Mouse (Mus musculus) kidney, embryonic 16.5 days (tissue): ENCODE results near the gene Ctnna2. TPM values are rescaled to one million over a fixed set of nuclear protein-coding genes. Genes with fewer than 3 reads are reported as not detected.

Experiments used
- ATAC-seq: fragments of 200-750 bp; cut with Nextera tagmentation; 2 replicates; pipeline ENCODE4 v1.8.0; 2017; ENCODE audit warnings: moderate TSS enrichment; ENCODE audit not compliant: low FRiP score, low TSS enrichment
- H3K27ac ChIP-seq: fragments of 300-500 bp; sonication (generic); 2 replicates; pipeline ENCODE4 v1.5.1; 2014; ENCODE audit warnings: low read length
- H3K27me3 ChIP-seq: fragments of 300-500 bp; sonication (generic); 2 replicates; pipeline ENCODE4 v1.6.1; 2014; ENCODE audit warnings: low read length, control low read depth, mixed read lengths; ENCODE audit not compliant: insufficient read depth
- H3K36me3 ChIP-seq: fragments of 300-500 bp; sonication (generic); 2 replicates; pipeline ENCODE4 v1.6.1; 2014; ENCODE audit warnings: low read length, control low read depth, mixed read lengths; ENCODE audit not compliant: insufficient read depth
- H3K4me1 ChIP-seq: fragments of 300-500 bp; sonication (generic); 2 replicates; pipeline ENCODE4 v1.6.1; 2014; ENCODE audit warnings: low read length, control low read depth, mixed read lengths; ENCODE audit not compliant: insufficient read depth
- H3K4me2 ChIP-seq: fragments of 300-500 bp; sonication (generic); replicated peaks from 2 replicates; pipeline ENCODE4 v1.6.1; 2014; ENCODE audit warnings: low read depth, low read length
- H3K4me3 ChIP-seq: fragments of 300-500 bp; sonication (generic); 2 replicates; pipeline ENCODE4 v1.5.1; 2014; ENCODE audit warnings: mild to moderate bottlenecking, low read length
- H3K9ac ChIP-seq: fragments of 300-500 bp; sonication (generic); replicated peaks from 2 replicates; pipeline ENCODE4 v1.6.1; 2014; ENCODE audit warnings: low read length
- H3K9me3 ChIP-seq: fragments of 300-500 bp; sonication (generic); 2 replicates; pipeline ENCODE4 v1.6.1; 2016; ENCODE audit warnings: low read length, control low read depth
- WGBS: fragments of 180-500 bp; shearing (Covaris S2); extraction: QIAGEN DNeasy Blood & Tissue Kit; methylation state at CpG from one replicate; pipeline ENCODE4 v1.1.7; 2014; 5-methylcytosine and 5-hydroxymethylcytosine counted together
- polyA plus RNA-seq: library from polyadenylated mRNA; unstranded; fragments of >200 nt; fragmentation: Nextera tagmentation; extraction: Ambion mirVana; gene quantifications from 2 replicates; pipeline ENCODE4 v1.2.1, GENCODE M21; 2015

The Ctnna2 gene
- polyA plus RNA-seq, 1 experiment from 2014 or later = 0.91 TPM

GRCm38 (mm10) chr6:77421564-77422139, 557.8 kb downstream of the Ctnna2 start:
- Histone ChIP-seq H3K4me3 (no peak overlapping the region), H3K4me2 (no peak overlapping the region), H3K9me3 (no peaks in the 10 kb centered on the region), H3K9ac (no peak overlapping the region), H3K27ac (no peak overlapping the region), H3K36me3 (no peaks in the 10 kb centered on the region), H3K4me1 (no peaks in the 10 kb centered on the region), H3K27me3 (no peaks in the 10 kb centered on the region)
- ATAC-seq = no peak
- 68% methylated on average over 3 of the region's 3 CpGs for WGBS

GRCm38 (mm10) chr6:77416999-77417398, 562.5 kb downstream of the Ctnna2 start:
- Histone ChIP-seq H3K4me1 (no peaks in the 10 kb centered on the region), H3K27me3 (no peaks in the 10 kb centered on the region), H3K4me3 (no peak overlapping the region), H3K9ac (no peak overlapping the region), H3K4me2 (no peak overlapping the region), H3K36me3 (no peaks in the 10 kb centered on the region), H3K9me3 (no peaks in the 10 kb centered on the region), H3K27ac (no peak overlapping the region)
- no peak for ATAC-seq
- 64% methylated on average over 1 of the region's 1 CpGs for WGBS

GRCm38 (mm10) chr6:77413530-77413929, 566.0 kb downstream of the Ctnna2 start:
- WGBS = 81% methylated on average over 1 of the region's 1 CpGs
- Histone ChIP-seq H3K27me3 (no peaks in the 10 kb centered on the region), H3K9me3 (no peaks in the 10 kb centered on the region), H3K4me1 (no peaks in the 10 kb centered on the region), H3K36me3 (no peaks in the 10 kb centered on the region), H3K4me2 (no peak overlapping the region), H3K27ac (no peak overlapping the region), H3K9ac (no peak overlapping the region), H3K4me3 (no peak overlapping the region)
- no peak for ATAC-seq

- no peaks in the 10 kb centered on the region for H3K9me3 ChIP-seq
- H3K27ac ChIP-seq = no peak overlapping the region
- H3K9ac ChIP-seq = no peak overlapping the region
- no peak overlapping the region for H3K4me2 ChIP-seq
- no peaks in the 10 kb centered on the region for H3K4me1 ChIP-seq
- WGBS = 75% methylated on average over 5 of the region's 5 CpGs
- ATAC-seq = no peak
- H3K4me3 ChIP-seq = no peak overlapping the region
- no peaks in the 10 kb centered on the region for H3K27me3 ChIP-seq
- H3K36me3 ChIP-seq = no peaks in the 10 kb centered on the region
Measured at GRCm38 (mm10) chr6:77408481-77408880, 571.0 kb downstream of the Ctnna2 start.

GRCm38 (mm10) chr6:77400751-77401150, 578.7 kb downstream of the Ctnna2 start:
- Histone ChIP-seq H3K9me3 (no peaks in the 10 kb centered on the region), H3K4me1 (no peaks in the 10 kb centered on the region), H3K9ac (no peak overlapping the region), H3K4me2 (no peak overlapping the region), H3K4me3 (no peak overlapping the region), H3K36me3 (no peaks in the 10 kb centered on the region), H3K27me3 (no peaks in the 10 kb centered on the region), H3K27ac (no peak overlapping the region)
- 78% methylated on average over 6 of the region's 6 CpGs for WGBS
- ATAC-seq = no peak

- no peak overlapping the region for H3K4me2 ChIP-seq
- no peak overlapping the region for H3K4me3 ChIP-seq
- H3K36me3 ChIP-seq = no peaks in the 10 kb centered on the region
- no peak overlapping the region for H3K9ac ChIP-seq
- no peaks in the 10 kb centered on the region for H3K4me1 ChIP-seq
- no peak for ATAC-seq
- H3K9me3 ChIP-seq = no peaks in the 10 kb centered on the region
- H3K27me3 ChIP-seq = no peaks in the 10 kb centered on the region
- no peak overlapping the region for H3K27ac ChIP-seq
- 86% methylated on average over 1 of the region's 1 CpGs for WGBS
Measured at GRCm38 (mm10) chr6:77391663-77392062, 587.8 kb downstream of the Ctnna2 start.

GRCm38 (mm10) chr6:77381309-77381708, 598.2 kb downstream of the Ctnna2 start:
- no peaks in the 10 kb centered on the region for H3K27me3 ChIP-seq
- ATAC-seq = no peak
- no peaks in the 10 kb centered on the region for H3K9me3 ChIP-seq
- no peaks in the 10 kb centered on the region for H3K4me1 ChIP-seq
- H3K27ac ChIP-seq = no peak overlapping the region
- no peak overlapping the region for H3K9ac ChIP-seq
- no peak overlapping the region for H3K4me2 ChIP-seq
- no peak overlapping the region for H3K4me3 ChIP-seq
- H3K36me3 ChIP-seq = no peaks in the 10 kb centered on the region

- Histone ChIP-seq H3K9ac (no peak overlapping the region), H3K4me2 (no peak overlapping the region), H3K36me3 (no peaks in the 10 kb centered on the region), H3K27me3 (no peaks in the 10 kb centered on the region), H3K4me3 (no peak overlapping the region), H3K4me1 (no peaks in the 10 kb centered on the region), H3K9me3 (no peaks in the 10 kb centered on the region), H3K27ac (no peak overlapping the region)
- no peak for ATAC-seq
- WGBS = 57% methylated on average over 5 of the region's 5 CpGs
Measured at GRCm38 (mm10) chr6:77373132-77373531, 606.4 kb downstream of the Ctnna2 start.

GRCm38 (mm10) chr6:77371147-77371546, 608.4 kb downstream of the Ctnna2 start:
- no peaks in the 10 kb centered on the region for H3K9me3 ChIP-seq
- H3K4me3 ChIP-seq = no peak overlapping the region
- no peak overlapping the region for H3K9ac ChIP-seq
- no peak overlapping the region for H3K27ac ChIP-seq
- 96% methylated on average over 2 of the region's 2 CpGs for WGBS
- H3K27me3 ChIP-seq = no peaks in the 10 kb centered on the region
- H3K4me2 ChIP-seq = no peak overlapping the region
- no peaks in the 10 kb centered on the region for H3K4me1 ChIP-seq
- no peaks in the 10 kb centered on the region for H3K36me3 ChIP-seq
- ATAC-seq = no peak

- WGBS = 62% methylated on average over 6 of the region's 6 CpGs
Measured at GRCm38 (mm10) chr6:77358471-77358837, 621.0 kb downstream of the Ctnna2 start.

More at GRCm38 (mm10) chr6:77358471-77358837, 621.0 kb downstream of the Ctnna2 start:
- H3K4me3 ChIP-seq = no peak overlapping the region
- H3K27me3 ChIP-seq = no peaks in the 10 kb centered on the region
- no peak overlapping the region for H3K27ac ChIP-seq
- no peak overlapping the region for H3K4me2 ChIP-seq
- no peaks in the 10 kb centered on the region for H3K36me3 ChIP-seq
- ATAC-seq = no peak
- no peaks in the 10 kb centered on the region for H3K4me1 ChIP-seq
- no peaks in the 10 kb centered on the region for H3K9me3 ChIP-seq
- no peak overlapping the region for H3K9ac ChIP-seq
